9 mouse cellular contexts compared by ENCODE assay signal in genomic region chr11:77783211-77783746, GRCm38 (mm10). TPM values are rescaled to one million over a fixed set of nuclear protein-coding genes. Genes with fewer than 3 reads are reported as not detected.
A peak's percentile ranks its signal among the peaks of the same experiment; 100 is the strongest.
DNase-seq lines count a peak whose midpoint lies in the region; ATAC-seq and TF ChIP-seq lines count a peak whose summit lies in the region.
"Had no signal": no experiment of that assay in that cellular context is flagged by ENCODE, and none has a peak within 500 bp of the region (broad histone marks: within the 10 kb centered on the region; RNA-seq: fewer than 3 reads in every experiment).

No protein-coding gene starts in this region.

- peaks cover 8% of the 10 kb centered on the region; the same call in 1 of the 2 replicates for H3K4me1 ChIP-seq in spleen, adult 2 months (ENCODE audit: control insufficient read depth, insufficient read depth, insufficient read length)
- H3K4me1 ChIP-seq in limb, embryonic 13.5 days = peaks cover 41% of the 10 kb centered on the region
- peaks cover 66% of the 10 kb centered on the region for H3K4me1 ChIP-seq in neural tube, embryonic 13.5 days (replicated peaks)

- no peaks in the 10 kb centered on the region for H3K9me3 ChIP-seq in limb, embryonic 13.5 days
- no peaks in the 10 kb centered on the region for H3K9me3 ChIP-seq in neural tube, embryonic 13.5 days

- peak overlapping the region; percentile 24; the same call in 1 of the 2 replicates for H3K4me2 ChIP-seq in limb, embryonic 13.5 days (replicated peaks)
- H3K4me2 ChIP-seq in neural tube, embryonic 13.5 days = no peak overlapping the region

- WGBS in spleen, adult 2 months = 63% methylated on average over 10 of the region's 10 CpGs
- WGBS in limb, embryonic 13.5 days = 69% methylated on average over 10 of the region's 10 CpGs
- 57% methylated on average over 10 of the region's 10 CpGs for whole genome bisulfite sequencing in neural tube, embryonic 13.5 days

- H3K9ac ChIP-seq in limb, embryonic 13.5 days = peak overlapping the region; percentile 57
- H3K9ac ChIP-seq in neural tube, embryonic 13.5 days = 0 out of 2 replicates have a peak overlapping the region, but pooled peaks have one; percentile 2

- no peak for TF ChIP-seq CTCF in spleen, adult 2 months (IDR thresholded peaks at IDR 0.05; ENCODE audit: extremely low read depth, insufficient read depth, insufficient read length, insufficient replicate concordance)

- H3K4me3 ChIP-seq in spleen, adult 2 months (ENCODE audit: extremely low read depth, insufficient read depth, insufficient read length) = no peak overlapping the region
- no peak overlapping the region for H3K4me3 ChIP-seq in limb, embryonic 13.5 days
- H3K4me3 ChIP-seq in neural tube, embryonic 13.5 days = no peak overlapping the region

- H3K36me3 ChIP-seq in spleen, adult 2 months (ENCODE audit: control insufficient read depth, insufficient read depth, low read length) = no peaks in the 10 kb centered on the region
- peaks cover 23% of the 10 kb centered on the region for H3K36me3 ChIP-seq in limb, embryonic 13.5 days
- H3K36me3 ChIP-seq in neural tube, embryonic 13.5 days = peaks cover 21% of the 10 kb centered on the region

- DNase-seq in adrenal gland, adult 2 months = peak; percentile 46
- no peak for DNase-seq in adrenal gland, adult 18-20 months (ENCODE audit: low spot score in 2 of 2)
- no peak for DNase-seq in spleen, adult 2 months (ENCODE audit: low read depth in 1 of 2, low spot score in 2 of 2)
- DNase-seq in spleen, postnatal 14 days (ENCODE audit: low spot score in 2 of 2) = no peak
- DNase-seq in thymus, postnatal 0 days (ENCODE audit: low spot score) = no peak
- DNase-seq in B cell, adult 2 months = no peak

- ATAC-seq in limb, embryonic 13.5 days (ENCODE audit: low FRiP score, low read depth) = no peak
- no peak for ATAC-seq in neural tube, embryonic 13.5 days (ENCODE audit: low read depth)

- H3K27me3 ChIP-seq in spleen, adult 2 months (ENCODE audit: control insufficient read depth, insufficient read depth, low read length) = no peaks in the 10 kb centered on the region
- no peaks in the 10 kb centered on the region for H3K27me3 ChIP-seq in limb, embryonic 13.5 days
- H3K27me3 ChIP-seq in neural tube, embryonic 13.5 days = no peaks in the 10 kb centered on the region

- H3K27ac ChIP-seq in spleen, adult 2 months (ENCODE audit: insufficient read depth, low read length) = peak overlapping the region; percentile 52
- peak overlapping the region; percentile 87 for H3K27ac ChIP-seq in limb, embryonic 13.5 days
- H3K27ac ChIP-seq in neural tube, embryonic 13.5 days (replicated peaks) = peak overlapping the region; percentile 55

- TF ChIP-seq POLR2A in spleen, adult 2 months (IDR thresholded peaks at IDR 0.05; ENCODE audit: low read depth, low read length) = no peak

RNA-seq across cellular contexts. Expression of gene Gm10277, which starts 4.3 kb away (rescaled TPM):
- not detected for total RNA-seq in adrenal gland, adult 2 months (2021)
- not detected in 2 replicates for polyA plus RNA-seq in adrenal gland, adult 2 months (2012; rRNA removed)
- not detected for total RNA-seq in adrenal gland, adult 18-20 months (2021)
- not detected in 2 replicates for polyA plus RNA-seq in spleen, adult 2 months (2012; rRNA removed)
- 1.8 and 2.4 TPM in 2 replicates for polyA plus RNA-seq in limb, embryonic 13.5 days (2015; fragmentation: Nextera tagmentation; extraction: Ambion mirVana)
- 1.7 and 2.8 TPM in 2 replicates for polyA plus RNA-seq in neural tube, embryonic 13.5 days (2015; fragmentation: Nextera tagmentation; extraction: Ambion mirVana)
- polyA plus RNA-seq in thymus, postnatal 0 days (2015; fragmentation: Nextera tagmentation; extraction: Ambion mirVana) = 0.39 and 1.1 TPM in 2 replicates
- polyA plus RNA-seq: cortical plate, adult 2 months had no signal

RNA-seq across cellular contexts. Expression of gene Myo18a, which starts 20.2 kb away (rescaled TPM):
- total RNA-seq in adrenal gland, adult 2 months (2021) = 10 to 100 TPM; 50.4 to 75.6 TPM
- polyA plus RNA-seq in adrenal gland, adult 2 months (2012; rRNA removed) = 66.5 and 70.4 TPM in 2 replicates
- 10 to 100 TPM; 45.9 to 56.8 TPM for total RNA-seq in adrenal gland, adult 18-20 months (2021)
- polyA plus RNA-seq in spleen, adult 2 months (2012; rRNA removed) = 52.3 and 54.5 TPM in 2 replicates
- polyA plus RNA-seq in limb, embryonic 13.5 days (2015; fragmentation: Nextera tagmentation; extraction: Ambion mirVana) = 33.7 and 40.5 TPM in 2 replicates
- polyA plus RNA-seq in neural tube, embryonic 13.5 days (2015; fragmentation: Nextera tagmentation; extraction: Ambion mirVana) = 43.2 and 44.2 TPM in 2 replicates
- polyA plus RNA-seq in thymus, postnatal 0 days (2015; fragmentation: Nextera tagmentation; extraction: Ambion mirVana) = 25.5 and 27.5 TPM in 2 replicates

RNA-seq across cellular contexts. Expression of gene Cryba1, which starts 58.2 kb away (rescaled TPM):
- not detected for total RNA-seq in adrenal gland, adult 2 months (2021)
- not detected in 2 replicates for polyA plus RNA-seq in adrenal gland, adult 2 months (2012; rRNA removed)
- total RNA-seq in adrenal gland, adult 18-20 months (2021) = not detected
- polyA plus RNA-seq in spleen, adult 2 months (2012; rRNA removed) = not detected in 2 replicates
- polyA plus RNA-seq in limb, embryonic 13.5 days (2015; fragmentation: Nextera tagmentation; extraction: Ambion mirVana) = not detected in 2 replicates
- polyA plus RNA-seq in neural tube, embryonic 13.5 days (2015; fragmentation: Nextera tagmentation; extraction: Ambion mirVana) = 4.2 and 5.6 TPM in 2 replicates
- polyA plus RNA-seq in thymus, postnatal 0 days (2015; fragmentation: Nextera tagmentation; extraction: Ambion mirVana) = 0.79 TPM in 1 of 2 replicates, not detected in the other
- polyA plus RNA-seq: cortical plate, adult 2 months had no signal
